Comparison of ENCODE assay signal across 16 mouse cellular contexts in the genomic region with DNA sequence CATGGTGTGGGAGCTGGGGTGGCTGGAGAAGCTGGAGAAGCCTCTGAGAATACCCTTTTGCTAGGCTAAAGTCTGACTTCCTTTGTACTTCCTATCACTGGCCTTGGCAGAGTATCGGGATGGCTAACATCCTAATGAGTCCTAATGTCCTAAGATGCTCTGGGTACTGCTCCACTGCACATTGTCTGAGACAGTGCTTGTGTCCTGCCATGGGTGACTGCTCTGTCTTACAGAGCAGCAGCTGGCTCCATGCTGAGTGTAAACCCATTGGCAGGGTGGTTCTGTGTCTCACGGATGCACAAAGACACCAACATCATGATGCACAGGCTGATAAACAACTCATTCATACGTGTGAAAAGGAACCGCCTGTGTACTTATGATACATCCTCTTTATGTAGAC.
"Had no signal": no experiment of that assay in that cellular context is flagged by ENCODE, and none has a peak within 500 bp of the region (broad histone marks: within the 10 kb centered on the region; RNA-seq: fewer than 3 reads in every experiment).

No protein-coding gene starts in this region.

- H3K9ac ChIP-seq: neural tube, embryonic 13.5 days; neural tube, embryonic 15.5 days; stomach, embryonic 15.5 days had no signal

- H3K27ac ChIP-seq: neural tube, embryonic 13.5 days; neural tube, embryonic 15.5 days; stomach, embryonic 15.5 days; stomach, postnatal 0 days had no signal

- H3K4me1 ChIP-seq: neural tube, embryonic 15.5 days; stomach, embryonic 15.5 days had no signal

- H3K4me2 ChIP-seq: neural tube, embryonic 13.5 days; neural tube, embryonic 15.5 days; stomach, embryonic 15.5 days had no signal

- H3K9me3 ChIP-seq: neural tube, embryonic 13.5 days; neural tube, embryonic 15.5 days; stomach, embryonic 15.5 days had no signal

- DNase-seq: retina, postnatal 1 day; right cerebral cortex, adult 18-20 months; right cerebral cortex, postnatal 14 days; right cerebral cortex, postnatal 25 days; right cerebral cortex, postnatal 4 days; spleen, adult 18-20 months; thymus, adult 18-20 months; thymus, adult 2 months; thymus, postnatal 14 days; thymus, postnatal 25 days; thymus, postnatal 36 days; thymus, postnatal 4 days had no signal

- H3K27me3 ChIP-seq: stomach, embryonic 15.5 days had no signal

- H3K4me3 ChIP-seq: neural tube, embryonic 13.5 days; neural tube, embryonic 15.5 days; stomach, embryonic 15.5 days had no signal

- H3K36me3 ChIP-seq: neural tube, embryonic 13.5 days; neural tube, embryonic 15.5 days; stomach, embryonic 15.5 days had no signal
